Mouse (Mus musculus) testis, adult 2 months (tissue): Measurements from ENCODE around the gene Gnptab.

Experiments used
- CTCF ChIP-seq: fragments of 200-500 bp; IDR thresholded peaks from 2 replicates; pipeline ENCODE4 v1.5.1; 2012; ENCODE audit warnings: low read depth, mild to moderate bottlenecking, inconsistent platforms, low read length, moderate library complexity; ENCODE audit not compliant: control insufficient read depth, insufficient read depth, insufficient replicate concordance
- POLR2A ChIP-seq: fragments of 200-500 bp; IDR thresholded peaks from 2 replicates; pipeline ENCODE4 v1.6.1; 2012; ENCODE audit warnings: low read depth, mild to moderate bottlenecking, inconsistent platforms, low read length, moderate library complexity; ENCODE audit not compliant: control insufficient read depth

GRCm38 (mm10) chr10:88405812-88406211, 26.9 kb downstream of the Gnptab start:
- TF ChIP-seq POLR2A = no peak
- TF ChIP-seq CTCF = no peak
